Mouse (Mus musculus) layer of hippocampus, postnatal 14 days (tissue): ENCODE data around the gene Pde4a. TPM values are rescaled to one million over a fixed set of nuclear protein-coding genes. Genes with fewer than 3 reads are reported as not detected.

Experiments used
- DNase-seq, 2 experiments: peaks; one replicate each; pipeline ENCODE4 v3.0.0; 2021 to 2022; ENCODE audit warnings: low spot score in 2 of 2, mixed read lengths in 1 of 2
- long read RNA-seq, 2 experiments: library from polyadenylated mRNA; stranded (forward); transcript quantifications; one replicate each; pipeline ENCODE4 v2.0.0; 2021
- total RNA-seq, 2 experiments: library from RNA; stranded (reverse); gene quantifications; 2 replicates each; pipeline ENCODE4 v1.2.3; 2021

Pde4a gene
- total RNA-seq = 10 to 100 TPM; 63.8 to 69.9 TPM
- long read RNA-seq, experiment 1, full-length matches to known transcripts = 21 of 32 reads
- long read RNA-seq, experiment 1, partial matches to known transcripts = 2 of 32 reads
- long read RNA-seq, experiment 1, other reads (novel, unspliced or antisense) = 9 of 32 reads
- long read RNA-seq, experiment 2, full-length matches to known transcripts = 22 of 39 reads
- long read RNA-seq, experiment 2, partial matches to known transcripts = 5 of 39 reads
- long read RNA-seq, experiment 2, other reads (novel, unspliced or antisense) = 12 of 39 reads

DNA sequence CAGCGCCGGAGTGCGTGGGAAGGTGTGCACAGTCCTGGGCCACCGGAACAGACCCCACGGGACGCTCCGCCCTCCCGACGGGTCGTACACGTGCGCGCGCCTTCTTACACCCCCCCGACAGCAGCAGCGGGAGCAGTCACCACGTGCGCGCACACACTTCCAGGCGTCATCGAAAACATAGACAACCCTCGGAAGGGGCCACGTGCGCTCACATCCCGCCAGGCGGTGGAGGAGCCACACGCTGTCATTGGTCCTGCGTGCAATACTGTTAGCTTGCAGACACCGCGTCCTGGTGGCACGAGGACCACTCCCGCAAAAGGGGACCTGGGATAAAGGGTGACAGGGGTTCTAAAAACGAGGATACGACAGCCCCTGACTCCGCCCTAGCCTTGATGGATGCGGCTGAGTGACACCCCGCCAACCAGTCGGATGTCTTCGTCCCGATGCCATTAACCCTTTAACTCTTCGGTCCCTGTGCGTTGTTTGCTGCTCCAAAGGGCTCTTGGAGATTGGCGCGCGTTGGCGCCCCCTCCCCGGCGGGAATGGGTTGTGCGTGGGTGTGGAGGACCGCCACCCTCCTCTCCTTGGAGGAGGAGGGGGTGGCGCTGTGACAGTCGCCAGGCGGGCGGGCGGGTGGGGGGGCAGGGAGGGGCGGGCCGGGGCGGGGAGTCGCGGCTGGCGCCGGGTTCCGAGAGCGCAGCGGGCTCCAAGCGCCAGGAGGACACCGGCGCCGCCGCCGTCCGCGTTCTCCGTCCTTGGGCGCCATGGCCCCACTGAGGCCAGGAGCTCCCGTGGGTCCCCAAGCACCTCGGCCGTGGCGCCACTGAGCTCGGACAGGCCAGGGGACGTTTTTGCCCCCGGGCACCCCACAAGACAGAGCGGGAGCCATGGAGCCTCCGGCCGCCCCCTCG, at the start of gene Pde4a:
Pde4a (plus strand) TSS at position 674 of the 911 bp plus-strand sequence.
- DNase-seq = peak; percentile 83 to 89

DNA sequence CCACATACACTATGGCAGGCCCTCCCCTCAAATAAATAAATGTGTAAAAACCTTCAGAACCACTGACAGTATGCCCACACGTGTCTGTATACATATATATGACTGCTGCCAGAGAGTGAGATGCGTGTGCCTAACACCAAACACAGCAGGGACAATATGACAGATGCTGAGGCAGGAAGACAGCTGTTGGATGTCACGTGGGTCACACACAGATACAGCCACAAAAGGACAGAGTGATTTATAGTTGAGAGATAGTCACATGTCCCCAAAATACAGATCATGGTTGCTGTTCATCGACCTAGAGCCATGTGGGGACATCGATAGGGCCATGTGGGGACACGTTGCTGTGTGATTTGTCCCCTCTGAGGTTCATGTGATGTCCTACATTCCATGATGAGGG, 48.4 kb upstream of the Pde4a start:
- DNase-seq = no peak

DNA sequence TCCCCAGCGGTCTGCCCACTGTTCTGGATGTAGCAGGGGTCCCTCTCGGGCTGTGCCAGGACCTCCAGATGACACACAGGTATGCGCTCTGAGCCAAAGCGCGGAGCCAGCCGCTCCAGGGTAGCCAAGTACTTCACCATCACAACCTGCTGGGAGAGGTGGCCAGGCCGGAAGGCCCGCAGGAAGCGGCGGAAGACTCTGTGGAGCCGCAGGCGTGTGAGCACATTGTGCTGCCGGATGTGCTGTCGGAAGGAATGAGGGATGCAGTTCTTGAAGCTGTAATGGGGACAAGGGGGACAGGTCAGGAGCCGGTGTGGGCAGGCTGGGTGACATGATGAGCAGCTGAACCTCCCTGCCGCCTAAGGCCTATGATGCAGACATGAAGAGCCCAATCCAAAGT, 44.0 kb upstream of the Pde4a start:
- no peak for DNase-seq

DNA sequence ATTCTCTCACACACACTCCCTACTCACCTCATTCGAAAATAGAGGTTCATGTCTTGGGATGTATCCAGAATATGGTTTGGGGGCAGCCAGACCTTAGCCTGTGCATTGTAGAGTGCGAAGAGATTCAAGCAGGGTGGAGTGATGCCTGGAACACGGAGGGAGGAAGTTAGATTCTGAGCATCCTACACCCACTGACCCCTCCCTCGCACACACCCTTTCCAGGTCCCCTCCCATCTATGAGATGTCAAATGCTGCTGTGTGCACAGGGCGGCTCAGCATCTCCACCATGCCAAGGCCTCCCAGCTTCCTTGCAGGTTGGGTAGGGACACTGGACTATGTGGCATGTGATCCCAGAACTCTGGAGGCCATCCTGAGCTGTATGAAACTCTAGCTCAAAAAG, 40.7 kb upstream of the Pde4a start:
- no peak for DNase-seq

DNA sequence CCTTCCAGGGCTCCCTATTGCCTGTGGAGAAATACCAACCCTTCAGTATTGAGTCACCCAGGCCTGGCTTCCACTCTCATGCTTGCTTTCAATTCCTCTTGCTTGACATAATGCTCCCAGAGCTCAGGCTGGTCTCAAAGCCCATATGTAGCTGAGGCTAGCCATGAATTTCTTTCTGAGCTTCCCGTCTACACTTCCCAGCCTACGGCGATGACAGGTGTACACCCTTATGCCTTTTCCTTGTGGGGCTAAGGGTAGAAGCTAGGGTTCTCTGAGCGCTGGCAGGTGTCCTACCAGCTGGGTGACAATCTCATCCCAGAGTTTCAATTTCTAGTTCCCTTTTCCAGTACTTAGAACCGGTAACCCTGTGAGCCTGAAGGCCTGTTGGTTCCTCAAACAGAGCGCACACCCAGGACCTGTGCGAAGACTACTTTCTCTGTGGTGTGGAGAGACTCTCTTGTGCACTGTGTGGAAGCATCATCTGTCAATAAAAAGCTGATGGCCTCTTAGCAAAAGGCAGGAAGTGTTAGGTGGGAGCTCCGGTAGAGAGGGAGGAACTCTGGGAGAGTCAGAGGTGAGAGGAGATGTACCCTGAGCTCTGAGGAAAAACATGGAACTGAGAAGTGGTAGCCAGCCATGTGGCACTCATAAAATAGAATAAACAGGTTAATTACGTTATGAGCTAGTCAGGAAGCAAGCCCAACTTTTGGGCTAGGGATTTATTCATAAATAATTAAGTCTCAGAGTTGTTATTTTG, 39.8 kb upstream of the Pde4a start:
- no peak for DNase-seq

DNA sequence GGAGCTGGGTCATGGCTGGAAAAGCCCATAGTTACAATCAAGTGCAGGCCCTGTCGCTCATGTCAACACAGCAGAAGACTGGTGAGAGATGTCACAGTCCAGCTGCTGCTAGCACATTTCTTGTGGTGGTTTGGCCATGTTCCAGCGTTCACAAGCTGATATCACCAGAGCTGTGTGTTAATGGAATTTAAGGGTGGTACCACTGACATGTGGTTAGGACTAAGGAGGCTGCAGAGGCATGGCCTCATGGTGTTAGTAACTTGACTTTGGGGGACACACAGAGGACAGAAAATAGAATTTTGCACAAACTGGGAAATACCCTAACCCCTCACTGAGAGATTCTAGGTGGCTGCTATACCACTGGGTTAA, 39.3 kb upstream of the Pde4a start:
- DNase-seq = no peak

DNA sequence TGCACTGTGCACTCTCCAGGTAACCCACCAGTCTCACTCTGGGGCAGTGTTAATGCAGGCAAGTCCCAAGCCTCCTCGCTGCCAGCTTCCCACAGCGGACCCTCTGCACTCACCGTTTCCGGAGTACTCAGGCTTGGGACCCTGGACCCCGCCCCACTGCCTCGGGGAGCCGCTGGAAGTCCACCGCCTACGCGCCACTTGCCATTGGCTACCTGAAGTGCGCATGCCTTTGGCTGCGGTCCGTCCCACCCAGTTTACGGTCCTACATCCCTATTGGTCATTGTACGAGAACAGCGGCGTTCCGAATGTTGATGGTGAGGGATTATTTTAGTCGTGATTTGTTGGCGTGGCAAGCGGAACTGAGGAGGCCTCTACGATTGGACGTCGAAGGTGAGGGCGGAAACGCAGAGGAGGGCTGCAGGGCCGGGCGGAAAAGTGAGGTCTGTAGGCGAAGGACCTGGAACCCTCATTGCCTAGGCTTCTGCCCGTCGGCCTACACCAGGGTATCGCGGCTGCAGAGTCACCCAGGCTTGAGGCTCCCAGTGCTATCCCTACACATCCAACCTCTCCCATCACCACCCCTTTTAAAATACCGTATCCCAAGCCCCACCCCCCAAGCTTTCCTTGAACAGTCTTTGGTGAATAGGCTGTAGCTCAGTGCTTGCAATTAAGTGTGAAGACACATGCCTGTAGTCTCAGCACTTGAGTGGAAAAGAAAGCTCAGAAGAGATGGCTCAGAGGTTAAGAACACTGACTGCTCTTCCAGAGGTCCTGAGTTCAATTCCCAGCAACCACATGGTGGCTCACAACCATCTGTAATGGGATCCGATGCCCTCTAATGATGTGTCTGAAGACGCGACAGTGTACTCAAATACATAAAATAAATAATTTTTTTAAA, 34.2 kb upstream of the Pde4a start, which contains the start of gene Tyk2:
Tyk2 (minus strand) TSS at position 185 of the 898 bp plus-strand sequence.
- DNase-seq = peak; percentile 87 to 97

DNA sequence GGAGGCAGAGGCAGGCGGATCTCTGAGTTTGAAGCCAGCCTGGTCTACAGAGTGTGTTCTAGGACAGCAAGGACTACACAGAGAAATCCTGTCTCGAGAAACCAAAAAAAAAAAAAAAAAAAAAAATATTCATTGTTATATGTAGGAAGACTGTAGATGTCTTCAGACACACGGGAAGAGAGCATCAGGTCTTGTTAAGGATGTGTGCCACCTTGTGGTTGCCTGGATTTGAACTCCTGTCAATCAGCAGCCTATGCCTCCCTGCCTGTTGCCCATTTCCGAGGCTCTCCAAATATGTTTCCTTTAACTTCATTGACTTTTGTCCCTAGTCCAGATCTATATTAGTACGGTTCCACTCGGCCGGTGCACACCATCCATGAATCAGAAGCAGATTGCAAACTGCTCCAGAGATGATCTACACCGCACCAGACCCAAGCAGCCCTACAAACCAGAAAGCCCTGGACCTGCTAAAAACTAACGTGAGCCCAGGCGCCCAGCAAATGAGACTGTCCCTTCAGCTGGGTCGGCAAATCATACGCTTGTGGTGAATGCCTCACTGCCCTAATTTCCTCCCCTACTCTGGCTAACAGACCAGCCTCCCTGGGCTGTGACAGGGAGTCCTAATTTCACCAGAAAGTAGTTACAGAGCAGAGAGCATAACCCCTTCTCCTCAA, 33.3 kb upstream of the Pde4a start:
- no peak for DNase-seq

DNA sequence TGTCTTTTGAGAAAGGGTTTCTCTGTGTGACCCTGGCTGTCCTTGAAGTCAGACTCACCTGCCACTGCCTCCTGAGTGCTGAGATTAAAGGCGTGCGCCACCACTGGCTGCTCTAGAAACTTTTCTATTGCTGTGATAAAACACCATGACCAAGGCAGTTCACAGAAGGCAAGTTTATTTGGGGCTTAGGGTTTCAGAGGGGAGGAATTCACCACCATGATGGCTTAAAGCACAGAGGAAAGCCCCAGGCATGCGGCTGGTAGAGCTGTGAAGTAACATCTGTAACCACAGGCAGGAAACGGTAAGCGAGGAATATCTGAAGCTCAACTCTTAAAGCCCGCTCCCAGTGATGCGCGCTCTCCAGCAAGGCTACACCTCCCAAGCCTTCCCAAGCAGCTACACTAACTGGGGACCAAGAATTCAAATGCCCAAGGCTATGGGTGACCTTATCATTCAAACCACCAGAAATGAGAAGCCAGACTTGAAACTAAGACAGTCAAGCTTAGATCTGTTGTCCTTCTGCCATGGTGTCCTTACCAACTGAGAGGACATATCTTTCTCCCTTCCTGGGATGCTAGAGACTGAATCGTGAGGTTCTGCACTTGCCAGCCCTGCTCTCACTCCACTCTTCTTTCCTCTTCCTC, 32.3 kb upstream of the Pde4a start:
- DNase-seq = no peak

DNA sequence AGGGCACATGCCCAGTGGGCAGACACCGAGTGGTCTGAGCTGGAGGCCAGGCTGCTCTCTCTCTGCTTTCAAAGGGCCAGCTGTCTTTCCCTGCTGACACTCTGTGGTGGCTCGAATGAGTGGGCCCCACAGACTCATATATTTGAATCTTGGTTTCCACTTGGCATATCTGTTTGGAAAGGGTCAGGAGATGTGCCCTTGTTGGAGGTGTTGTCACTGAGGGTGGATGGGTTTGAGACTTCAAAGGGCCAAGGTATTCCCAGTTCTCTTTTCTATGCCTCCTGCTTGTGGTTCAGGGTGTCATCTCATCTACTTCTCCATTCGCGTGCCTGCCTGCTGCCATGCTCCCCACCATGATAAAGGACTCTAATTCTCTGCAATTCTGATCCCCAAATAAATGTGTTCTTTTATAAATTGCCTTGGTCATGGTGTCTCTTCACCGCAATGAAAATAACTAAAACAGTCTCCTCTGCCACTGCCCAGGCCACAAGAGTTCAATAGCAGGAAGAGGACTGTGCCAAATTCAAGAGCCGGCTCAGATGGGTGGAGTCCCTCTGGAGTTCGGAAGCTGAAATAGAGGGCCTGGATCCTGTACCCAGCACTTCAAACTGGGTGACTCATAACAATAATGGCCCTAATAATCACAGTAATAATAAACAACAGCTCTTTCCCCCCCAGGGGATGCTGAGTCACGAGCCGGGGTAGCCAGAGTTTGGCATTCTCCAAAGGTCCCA, 30.8 kb upstream of the Pde4a start:
- DNase-seq = no peak

DNA sequence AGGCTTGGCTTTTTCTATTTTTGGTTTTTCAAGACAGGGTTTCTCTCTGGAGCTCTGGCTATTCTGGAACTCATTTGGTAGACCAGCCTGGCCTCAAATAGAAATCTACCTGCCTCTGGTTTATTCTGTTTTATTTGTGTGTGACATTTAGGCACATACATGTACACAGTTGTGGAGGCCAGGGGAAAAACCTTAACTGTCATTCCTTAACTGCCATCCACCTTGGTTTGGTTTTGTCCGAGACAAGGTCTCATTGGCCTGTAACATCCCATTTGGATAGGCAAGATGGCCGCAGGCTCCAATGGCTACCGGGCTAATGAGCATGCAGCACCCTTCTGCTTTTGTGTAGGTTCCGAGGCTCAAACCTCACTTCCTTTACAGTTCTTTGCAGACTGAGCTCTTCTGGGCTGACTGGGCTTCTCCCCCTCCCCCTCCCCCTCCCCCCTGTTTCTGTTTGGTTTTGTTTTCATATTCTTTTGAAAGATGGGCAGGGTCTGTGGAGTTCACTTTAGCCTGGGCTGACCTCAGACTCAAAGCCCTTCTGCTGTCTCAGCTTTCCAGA, 30.1 kb upstream of the Pde4a start:
- no peak for DNase-seq

DNA sequence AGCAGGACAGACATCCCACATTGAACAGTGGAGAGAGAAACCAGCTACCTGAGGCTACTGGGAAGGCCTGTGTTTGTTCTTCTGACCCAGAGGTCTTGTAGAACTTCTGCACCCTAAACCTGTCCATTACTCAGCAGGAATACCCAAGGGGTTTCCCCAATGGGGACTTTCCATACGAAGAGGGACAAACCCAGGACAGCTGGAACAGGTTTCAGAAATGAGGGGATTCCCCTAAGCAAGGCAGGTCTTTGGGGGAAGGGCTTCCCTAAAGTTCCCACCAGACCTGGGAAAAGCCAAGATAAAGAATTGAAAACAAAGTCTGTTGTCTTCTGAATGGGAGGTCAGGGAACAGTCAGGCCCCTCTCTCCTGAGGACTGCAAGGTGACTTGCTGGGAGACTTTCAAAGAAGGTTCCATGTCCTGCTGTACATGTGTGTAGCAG, 29.6 kb upstream of the Pde4a start:
- no peak for DNase-seq

DNA sequence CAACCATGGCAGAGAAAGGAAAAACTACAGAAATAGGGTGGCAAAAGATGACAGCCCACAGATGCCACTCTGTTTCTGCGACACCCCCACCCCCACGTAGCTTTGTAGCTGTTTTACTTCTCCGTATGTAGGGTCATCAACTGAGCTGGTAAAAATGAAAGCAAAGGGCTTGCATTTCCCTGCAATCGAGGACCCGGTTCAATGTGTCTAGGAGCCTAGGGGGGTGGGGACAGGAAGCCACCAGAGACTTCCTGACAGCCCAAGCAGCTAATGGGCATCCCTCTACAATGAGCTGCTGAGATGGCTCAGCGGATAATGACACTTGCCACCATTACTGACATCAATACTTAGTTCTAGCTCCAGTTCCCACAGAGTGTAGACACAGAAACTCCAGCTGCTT, 29.1 kb upstream of the Pde4a start:
- no peak for DNase-seq

DNA sequence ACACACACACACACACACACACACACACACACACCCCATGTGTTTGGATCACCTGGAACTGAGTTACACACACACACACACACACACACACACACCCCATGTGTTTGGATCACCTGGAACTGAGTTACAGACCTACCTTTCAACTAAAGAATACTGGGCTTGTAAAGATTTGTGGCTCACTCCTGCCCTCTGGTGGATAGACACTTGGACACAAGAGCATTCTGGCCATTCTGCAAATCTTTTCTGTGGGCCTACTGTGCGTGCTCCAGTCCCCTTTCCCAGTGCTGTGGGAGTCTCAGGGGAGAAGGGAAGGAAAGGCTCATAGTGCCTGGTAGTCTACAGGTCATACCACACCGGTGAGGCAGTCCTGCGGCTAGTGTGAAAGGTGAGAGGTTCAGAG, 28.3 kb upstream of the Pde4a start:
- DNase-seq = peak; percentile 45 to 61

DNA sequence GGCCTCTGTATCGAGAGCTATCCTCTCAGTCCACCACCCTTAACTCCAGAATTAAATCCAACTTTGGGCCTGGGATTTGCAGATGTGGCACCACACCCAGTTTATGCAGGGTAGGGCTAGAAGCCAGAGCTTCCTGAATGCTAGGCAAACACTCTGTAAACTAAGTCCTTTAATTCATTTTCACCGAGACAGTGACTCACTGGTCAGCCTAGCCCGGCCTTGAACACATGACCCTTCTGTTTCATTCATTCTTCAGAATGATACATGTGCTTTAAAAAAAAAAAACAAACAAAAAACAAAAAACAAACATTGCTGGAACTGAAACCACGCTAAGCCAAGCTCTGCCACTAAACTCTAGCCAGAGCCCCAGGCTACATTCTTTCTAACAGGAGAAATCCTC, 27.1 kb upstream of the Pde4a start:
- no peak for DNase-seq

DNA sequence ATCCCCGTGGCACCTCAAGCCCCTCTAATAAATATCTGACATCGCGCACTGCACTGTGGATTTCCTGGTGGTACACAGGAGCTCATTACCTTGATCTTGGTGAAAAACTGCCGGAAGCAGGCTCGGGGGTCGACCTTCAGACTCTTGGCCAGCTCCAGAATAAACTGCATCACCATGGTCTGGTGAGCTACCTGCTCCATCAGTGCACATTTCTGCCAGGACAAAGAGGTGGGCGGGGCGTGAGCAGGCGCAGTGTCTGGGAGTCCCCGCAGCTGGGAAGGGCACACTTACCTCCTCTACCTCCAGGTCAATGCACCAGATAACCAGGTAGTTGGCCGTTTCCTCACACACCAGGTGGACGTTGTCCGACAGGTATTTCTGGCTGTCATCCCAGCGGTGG, 23.6 kb upstream of the Pde4a start:
- no peak for DNase-seq

DNA sequence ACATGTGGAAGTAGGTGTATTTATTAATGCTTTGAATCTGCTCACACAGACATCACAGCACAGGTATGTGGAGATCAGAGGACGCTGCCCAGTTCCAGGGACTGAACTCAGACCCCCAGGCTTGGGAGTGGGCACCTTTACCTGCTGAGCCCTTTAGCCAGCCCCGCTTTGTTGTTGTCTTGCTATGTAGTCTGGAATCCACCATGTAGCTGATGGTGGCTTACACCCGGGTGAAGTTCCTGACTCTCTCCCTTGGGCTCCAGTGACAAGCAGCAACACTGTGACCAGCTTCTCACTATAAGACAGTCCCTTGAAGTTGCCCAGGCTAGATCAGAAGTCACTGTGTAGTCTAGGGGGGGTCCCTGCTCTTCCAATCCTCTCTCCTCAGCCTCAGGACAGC, 21.2 kb upstream of the Pde4a start:
- no peak for DNase-seq

DNA sequence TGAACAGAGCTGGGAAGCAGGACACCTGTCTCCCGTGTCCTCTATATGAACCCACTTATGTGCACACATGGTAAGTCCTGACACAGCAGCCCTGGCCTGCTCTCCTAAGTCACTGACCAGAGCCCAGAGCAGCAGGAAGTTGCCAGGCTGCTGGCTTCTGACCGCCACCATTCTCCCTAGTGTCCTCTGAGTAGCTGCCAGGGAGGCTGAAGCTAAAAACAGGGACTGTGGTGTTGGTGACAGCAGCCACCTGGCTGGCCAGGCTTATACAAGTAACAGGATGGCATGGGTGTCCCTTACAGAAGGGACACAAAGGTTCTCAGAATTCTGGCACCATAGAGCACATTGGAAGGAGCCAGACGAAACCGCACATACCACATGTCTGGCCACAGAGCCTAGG, 20.1 kb upstream of the Pde4a start:
- DNase-seq = no peak

DNA sequence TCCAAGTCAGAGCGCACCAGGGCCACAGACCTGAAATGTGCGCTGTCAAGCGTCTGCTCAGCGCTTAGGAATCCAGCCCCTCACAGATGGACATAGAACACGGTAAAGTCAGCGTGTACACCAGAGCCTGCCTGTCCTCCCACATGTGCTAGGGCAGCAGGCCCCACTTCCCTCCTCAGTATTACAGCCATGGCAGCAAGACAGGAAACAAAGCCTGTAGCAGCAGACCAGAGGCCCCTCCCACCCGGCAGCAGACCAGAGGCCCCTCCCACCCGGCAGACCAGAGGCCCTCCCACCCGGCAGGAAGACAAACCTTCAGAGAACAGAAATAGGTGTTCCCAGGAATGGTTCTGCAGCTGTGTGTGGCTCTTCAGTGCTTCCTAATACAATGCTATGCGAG, 18.8 kb upstream of the Pde4a start:
- DNase-seq = no peak
